11 mouse cellular contexts compared by ENCODE assay signal in genomic region chr5:121009811-121010569, GRCm38 (mm10). TPM values are rescaled to one million over a fixed set of nuclear protein-coding genes. Genes with fewer than 3 reads are reported as not detected.
DNase-seq lines count a peak whose midpoint lies in the region; ATAC-seq and TF ChIP-seq lines count a peak whose summit lies in the region.
"Had no signal": no experiment of that assay in that cellular context is flagged by ENCODE, and none has a peak within 500 bp of the region (broad histone marks: within the 10 kb centered on the region; RNA-seq: fewer than 3 reads in every experiment).

TSS of gene Rph3a (minus strand) at chr5:121010092.

- peak within 1 kb of the TSS; percentile 43 for H3K4me2 ChIP-seq in forebrain, embryonic 11.5 days (ENCODE audit: low read depth, low read length, severe bottlenecking)
- peak within 1 kb of the TSS; percentile 54 for H3K4me2 ChIP-seq in midbrain, embryonic 15.5 days
- H3K4me2 ChIP-seq in stomach, postnatal 0 days (replicated peaks; ENCODE audit: low read depth) = no peak within 1 kb of the TSS

- TF ChIP-seq EP300 in stomach, postnatal 0 days (optimal IDR thresholded peaks at IDR 0.05) = no peak

- no peaks in the 10 kb centered on the region for H3K9me3 ChIP-seq in forebrain, embryonic 11.5 days (ENCODE audit: control insufficient read depth, low read length)
- H3K9me3 ChIP-seq in midbrain, embryonic 15.5 days = no peaks in the 10 kb centered on the region
- no peaks in the 10 kb centered on the region for H3K9me3 ChIP-seq in stomach, postnatal 0 days (ENCODE audit: control insufficient read depth, low read length)

- no peak within 1 kb of the TSS for H3K9ac ChIP-seq in forebrain, embryonic 11.5 days (ENCODE audit: low read length)
- H3K9ac ChIP-seq in midbrain, embryonic 15.5 days = peak within 1 kb of the TSS; percentile 43
- no peak within 1 kb of the TSS for H3K9ac ChIP-seq in stomach, postnatal 0 days (ENCODE audit: low read length)

- H3K36me3 ChIP-seq in forebrain, embryonic 11.5 days (ENCODE audit: control insufficient read depth, insufficient read depth, low read length) = no peaks in the 10 kb centered on the region
- H3K36me3 ChIP-seq in midbrain, embryonic 15.5 days (replicated peaks) = no peaks in the 10 kb centered on the region
- H3K36me3 ChIP-seq in stomach, postnatal 0 days (ENCODE audit: control insufficient read depth, insufficient read depth, low read length) = no peaks in the 10 kb centered on the region

- DNase-seq in frontal cortex, postnatal 36 days (ENCODE audit: low spot score in 2 of 2) = peak; percentile 52
- no peak for DNase-seq in frontal cortex, postnatal 10 days (ENCODE audit: low spot score in 2 of 2)
- DNase-seq in forebrain, embryonic 11.5 days (ENCODE audit: low spot score) = no peak
- peak; percentile 47 for DNase-seq in layer of hippocampus, adult 9-11 months
- no peak for DNase-seq in gastrocnemius, postnatal 4 days (ENCODE audit: low spot score in 2 of 2)
- no peak for DNase-seq in natural killer cell, adult 2 months (ENCODE audit: low spot score in 2 of 2)
- DNase-seq in stomach, postnatal 0 days (ENCODE audit: low spot score) = no peak

- 0 out of 2 replicates have a peak, but pooled peaks cover 2% of the 10 kb centered on the region for H3K27me3 ChIP-seq in forebrain, embryonic 11.5 days (ENCODE audit: control insufficient read depth, insufficient read depth, low read length)
- H3K27me3 ChIP-seq in midbrain, embryonic 15.5 days (replicated peaks) = no peaks in the 10 kb centered on the region; the same call in 1 of the 2 replicates
- H3K27me3 ChIP-seq in stomach, postnatal 0 days (ENCODE audit: control insufficient read depth, insufficient read depth, low read length) = no peaks in the 10 kb centered on the region

- ATAC-seq in forebrain, embryonic 11.5 days (replicated peaks; ENCODE audit: low FRiP score) = no peak
- no peak for ATAC-seq in midbrain, embryonic 15.5 days (replicated peaks)
- no peak for ATAC-seq in stomach, postnatal 0 days (ENCODE audit: low FRiP score, low TSS enrichment)

- no peak for TF ChIP-seq CTCF in stomach, postnatal 0 days (IDR thresholded peaks at IDR 0.05; ENCODE audit: low read depth)

- H3K4me1 ChIP-seq in forebrain, embryonic 11.5 days (replicated peaks; ENCODE audit: control insufficient read depth, insufficient read depth, low read length) = peaks cover 5% of the 10 kb centered on the region; the same call in 1 of the 2 replicates
- H3K4me1 ChIP-seq in midbrain, embryonic 15.5 days = peaks cover 46% of the 10 kb centered on the region
- no peaks in the 10 kb centered on the region for H3K4me1 ChIP-seq in stomach, postnatal 0 days (replicated peaks; ENCODE audit: control insufficient read depth, insufficient read depth)

- no peak within 1 kb of the TSS for H3K27ac ChIP-seq in forebrain, embryonic 11.5 days (ENCODE audit: low read depth, low read length)
- peak within 1 kb of the TSS; percentile 61 for H3K27ac ChIP-seq in midbrain, embryonic 15.5 days
- H3K27ac ChIP-seq in stomach, postnatal 0 days (replicated peaks) = no peak within 1 kb of the TSS

- no peak within 1 kb of the TSS for H3K4me3 ChIP-seq in forebrain, embryonic 11.5 days (ENCODE audit: low read depth, low read length)
- H3K4me3 ChIP-seq in midbrain, embryonic 15.5 days = peak within 1 kb of the TSS; percentile 40
- no peak within 1 kb of the TSS for H3K4me3 ChIP-seq in stomach, postnatal 0 days (ENCODE audit: low read depth, low read length)

- WGBS in forebrain, embryonic 11.5 days = 75% methylated on average over 12 of the region's 12 CpGs
- 54% methylated on average over 12 of the region's 12 CpGs for WGBS in midbrain, embryonic 15.5 days
- WGBS in stomach, postnatal 0 days = 68% methylated on average over 12 of the region's 12 CpGs

RNA-seq across cellular contexts. Expression of gene Rph3a, which starts in this region (rescaled TPM):
- polyA plus RNA-seq in forebrain, embryonic 11.5 days (2014; fragmentation: Nextera tagmentation; extraction: Ambion mirVana) = 2.1 and 2.2 TPM in 2 replicates
- polyA plus RNA-seq in midbrain, embryonic 15.5 days (2015; fragmentation: Nextera tagmentation; extraction: Ambion mirVana) = 27.9 and 30.7 TPM in 2 replicates
- total RNA-seq in gastrocnemius, postnatal 4 days (2021) = under 1 TPM in 1 of 2 experiments, not detected in 1; 0.27 TPM
- polyA plus RNA-seq in stomach, postnatal 0 days (2015; fragmentation: Nextera tagmentation; extraction: Ambion mirVana) = 0.04 and 0.06 TPM in 2 replicates
- polyA plus RNA-seq: C2C12; gonadal fat pad, adult 2 months; limb, embryonic 11.5 days had no signal

Comparison
In these comparisons a context has a peak if more than half of its experiments do, and no peak if none do; other contexts are left out.
1. DNase-seq: peak in frontal cortex, postnatal 36 days (2 of 2) and layer of hippocampus, adult 9-11 months (single experiment); none in frontal cortex, postnatal 10 days (0 of 2), forebrain, embryonic 11.5 days (single experiment), gastrocnemius, postnatal 4 days (0 of 2), natural killer cell, adult 2 months (0 of 2) and stomach, postnatal 0 days (single experiment).